Mouse (Mus musculus) MEL (cell line): ENCODE results near the gene Gm3417. TPM values are rescaled to one million over a fixed set of nuclear protein-coding genes. Genes with fewer than 3 reads are reported as not detected.

Experiments used
- DNase-seq: peaks from one replicate; pipeline ENCODE4 v3.0.0; 2011; ENCODE audit warnings: low read depth, low spot score
- H3K27ac ChIP-seq: 2 replicates; pipeline ENCODE4 v1.5.1; 2012; ENCODE audit warnings: low read depth, mild to moderate bottlenecking, control low read depth, low read length, moderate library complexity; ENCODE audit not compliant: control insufficient read depth
- H3K27me3 ChIP-seq, 2 experiments: fragments of 150-350 bp in 1 of 2; sonication (generic) in 1 of 2; 2 replicates each; pipeline ENCODE4 v1.6.1; 2012; ENCODE audit warnings: low read length in 2 of 2, mild to moderate bottlenecking in 2 of 2, improper control_type of control experiment in 1 of 2, moderate library complexity in 1 of 2; ENCODE audit not compliant: insufficient read depth in 2 of 2, control insufficient read depth in 1 of 2
- H3K36me3 ChIP-seq, 2 experiments: 2 replicates each; pipeline ENCODE4 v1.6.1; 2012 to 2014; ENCODE audit warnings: low read length in 2 of 2, improper control_type of control experiment in 1 of 2, inconsistent platforms in 1 of 2, mild to moderate bottlenecking in 1 of 2; ENCODE audit not compliant: insufficient read depth in 2 of 2, control insufficient read depth in 1 of 2
- H3K4me1 ChIP-seq, 2 experiments: fragments of 150-350 bp in 1 of 2; sonication (generic) in 1 of 2; 2 replicates each; pipeline ENCODE4 v1.6.1; 2012; ENCODE audit warnings: low read length in 2 of 2, improper control_type of control experiment in 1 of 2, mild to moderate bottlenecking in 1 of 2; ENCODE audit not compliant: insufficient read depth in 2 of 2, control insufficient read depth in 1 of 2
- H3K4me3 ChIP-seq, 2 experiments: fragments of 150-350 bp in 1 of 2; sonication (generic) in 1 of 2; 2 replicates each; pipeline ENCODE4 v1.5.1; 2012; ENCODE audit warnings: low read depth in 2 of 2, low read length in 2 of 2, mild to moderate bottlenecking in 2 of 2, moderate library complexity in 2 of 2, control low read depth in 1 of 2, improper control_type of control experiment in 1 of 2; ENCODE audit not compliant: control insufficient read depth in 1 of 2, insufficient read depth in 1 of 2
- H3K79me2 ChIP-seq: 2 replicates; pipeline ENCODE4 v1.6.1; 2012; ENCODE audit warnings: mild to moderate bottlenecking, low read length, moderate library complexity; ENCODE audit not compliant: control insufficient read depth, poor library complexity, insufficient read depth
- H3K9ac ChIP-seq: 2 replicates; pipeline ENCODE4 v1.6.1; 2012; ENCODE audit warnings: low read depth, mild to moderate bottlenecking, control low read depth, low read length, moderate library complexity; ENCODE audit not compliant: control insufficient read depth, poor library complexity, severe bottlenecking
- H3K9me3 ChIP-seq: fragments of 150-350 bp; sonication (generic); replicated peaks from 2 replicates; pipeline ENCODE4 v1.6.1; 2012; ENCODE audit warnings: mild to moderate bottlenecking, low read length, improper control_type of control experiment, moderate library complexity; ENCODE audit not compliant: insufficient read depth
- CHD1 ChIP-seq: IDR thresholded peaks from 2 replicates; pipeline ENCODE4 v1.6.1; 2012; ENCODE audit warnings: low read depth, mild to moderate bottlenecking, inconsistent platforms, low read length, improper control_type of control experiment
- ELF1 ChIP-seq: IDR thresholded peaks from 2 replicates; pipeline ENCODE4 v1.6.1; 2014; ENCODE audit warnings: low read depth, mild to moderate bottlenecking, inconsistent platforms, low read length, improper control_type of control experiment, moderate library complexity
- ETS1 ChIP-seq: IDR thresholded peaks from 2 replicates; pipeline ENCODE4 v1.6.1; 2012; ENCODE audit warnings: low read depth, mild to moderate bottlenecking, inconsistent platforms, low read length, improper control_type of control experiment, moderate library complexity
- GABPA ChIP-seq: IDR thresholded peaks from 2 replicates; pipeline ENCODE4 v1.6.1; 2012; ENCODE audit warnings: low read depth, mild to moderate bottlenecking, inconsistent platforms, low read length, improper control_type of control experiment, moderate library complexity
- HCFC1 ChIP-seq: IDR thresholded peaks from 2 replicates; pipeline ENCODE4 v1.6.1; 2012; ENCODE audit warnings: low read depth, mild to moderate bottlenecking, inconsistent platforms, low read length, improper control_type of control experiment, moderate library complexity
- KAT2A ChIP-seq: conservative IDR thresholded peaks from 2 replicates; pipeline ENCODE4 v1.6.1; 2012; ENCODE audit warnings: low read depth, low read length, improper control_type of control experiment, inconsistent platforms
- MAX ChIP-seq: IDR thresholded peaks from 2 replicates; pipeline ENCODE4 v1.6.1; 2011; ENCODE audit warnings: low read length, improper control_type of control experiment
- MXI1 ChIP-seq: IDR thresholded peaks from 2 replicates; pipeline ENCODE4 v1.6.1; 2011; ENCODE audit warnings: mild to moderate bottlenecking, low read depth, low read length, improper control_type of control experiment
- MYB ChIP-seq: IDR thresholded peaks from 2 replicates; pipeline ENCODE4 v1.6.1; 2011; ENCODE audit warnings: mild to moderate bottlenecking, low read depth, low read length, improper control_type of control experiment
- RAD21 ChIP-seq: IDR thresholded peaks from 2 replicates; pipeline ENCODE4 v1.6.1; 2011; ENCODE audit warnings: mild to moderate bottlenecking, low read depth, low read length, improper control_type of control experiment
- RCOR1 ChIP-seq: IDR thresholded peaks from 2 replicates; pipeline ENCODE4 v1.6.1; 2012; ENCODE audit warnings: low read depth, mild to moderate bottlenecking, inconsistent platforms, low read length, improper control_type of control experiment
- SIN3A ChIP-seq: IDR thresholded peaks from 2 replicates; pipeline ENCODE4 v1.6.1; 2012; ENCODE audit warnings: low read length, improper control_type of control experiment, inconsistent platforms
- SMC3 ChIP-seq: IDR thresholded peaks from 2 replicates; pipeline ENCODE4 v1.6.1; 2011; ENCODE audit warnings: low read depth, low read length, improper control_type of control experiment
- TCF12 ChIP-seq: IDR thresholded peaks from 2 replicates; pipeline ENCODE4 v1.6.1; 2014; ENCODE audit warnings: low read depth, mild to moderate bottlenecking, inconsistent platforms, low read length, improper control_type of control experiment, moderate library complexity
- UBTF ChIP-seq: IDR thresholded peaks from 2 replicates; pipeline ENCODE4 v1.6.1; 2012; ENCODE audit warnings: low read depth, mild to moderate bottlenecking, inconsistent platforms, low read length, improper control_type of control experiment, moderate library complexity, borderline replicate concordance; ENCODE audit not compliant: insufficient read depth
- USF1 ChIP-seq: IDR thresholded peaks from 2 replicates; pipeline ENCODE4 v1.6.1; 2014; ENCODE audit warnings: low read depth, mild to moderate bottlenecking, inconsistent platforms, low read length, improper control_type of control experiment, moderate library complexity
- ZKSCAN1 ChIP-seq: IDR thresholded peaks from 2 replicates; pipeline ENCODE4 v1.6.1; 2012; ENCODE audit warnings: low read depth, mild to moderate bottlenecking, inconsistent platforms, low read length, improper control_type of control experiment, moderate library complexity
- ZNF384 ChIP-seq: IDR thresholded peaks from 2 replicates; pipeline ENCODE4 v1.6.1; 2012; ENCODE audit warnings: low read depth, mild to moderate bottlenecking, inconsistent platforms, low read length, improper control_type of control experiment
- polyA plus RNA-seq, 2 experiments: library from polyadenylated mRNA; stranded (reverse) in 1 of 2; unstranded in 1 of 2; fragments of >175 nt in 1 of 2; fragments of >200 nt in 1 of 2; gene quantifications; 2 replicates each; pipeline versions ENCODE4 v1.2.1 to v1.2.4; 2012; ENCODE audit warnings: low replicate concordance in 2 of 2, low read depth in 1 of 2; ENCODE audit not compliant: insufficient read length in 2 of 2, insufficient read depth in 1 of 2, missing spikeins in 1 of 2
- total RNA-seq: library from RNA; depleted of rRNA; stranded (reverse); fragments of 300-350 nt; gene quantifications from 2 replicates; pipeline ENCODE4 v1.2.3, GENCODE M21; 2012

Gm3417 gene
- total and polyA plus RNA-seq, 3 experiments: 2.0 to 5.2 TPM; not detected in 1

DNA sequence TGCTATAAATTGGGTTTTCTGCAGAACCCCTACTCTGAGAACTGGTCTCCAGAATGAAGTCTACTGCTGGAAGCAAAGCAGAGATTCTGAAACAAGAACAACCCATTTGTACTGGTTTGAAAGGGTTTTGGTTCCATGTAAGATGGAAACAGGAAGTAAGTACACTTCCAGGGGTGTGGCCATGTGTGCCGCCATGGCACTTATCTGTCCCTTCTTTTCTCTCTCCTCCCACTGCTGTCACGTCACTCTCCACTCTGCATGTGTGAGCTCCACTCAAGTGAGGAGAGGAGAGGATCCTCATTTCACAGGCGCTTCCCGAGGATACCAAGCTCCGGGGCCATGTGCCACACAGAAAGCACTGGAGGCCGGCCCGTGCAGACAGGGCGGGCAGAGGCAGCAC lies 25.1 kb downstream of the Gm3417 start (continued):
- no peak for TF ChIP-seq KAT2A

DNA sequence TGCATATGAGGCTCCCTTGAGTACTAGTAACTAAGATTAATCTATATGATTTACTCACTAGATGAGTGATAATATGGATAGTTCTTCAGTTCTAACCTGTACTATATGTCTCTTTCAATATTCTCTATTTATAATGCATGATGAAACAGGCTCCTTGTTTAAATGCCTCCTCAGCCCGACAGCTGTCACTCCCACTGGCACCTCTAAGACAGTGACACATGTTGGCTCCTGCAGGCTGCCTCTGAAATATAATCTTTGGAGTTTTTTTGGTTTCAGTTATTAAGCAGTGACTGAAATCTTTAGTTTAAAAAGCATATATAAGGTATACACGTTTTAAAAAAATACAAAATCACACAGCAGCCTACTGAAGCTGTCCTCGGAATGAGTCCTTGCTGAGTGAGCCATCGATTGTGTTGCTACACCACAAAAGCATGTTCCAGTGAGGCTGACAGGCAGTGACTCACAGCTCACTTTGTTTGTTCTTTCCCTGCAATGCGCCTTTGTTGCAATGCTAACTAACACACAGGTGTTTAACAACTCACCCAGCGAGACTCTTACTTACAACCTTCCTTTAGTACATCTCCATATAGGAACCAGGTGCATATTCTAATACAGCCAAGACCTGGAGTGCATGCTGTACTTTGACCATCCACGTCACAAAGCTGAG lies 29.3 kb downstream of the Gm3417 start:
- H3K9me3 ChIP-seq: no peaks in the 10 kb centered on the region
- no peak overlapping the region for H3K27ac ChIP-seq
- H3K36me3 ChIP-seq: peaks cover 22 to 58% of the 10 kb centered on the region in 2 experiments
- no peak for TF ChIP-seq SMC3
- no peak for TF ChIP-seq RCOR1
- TF ChIP-seq RAD21: no peak
- no peak for TF ChIP-seq ETS1
- TF ChIP-seq KAT2A: no peak
- TF ChIP-seq SIN3A: no peak
- TF ChIP-seq, all 39 proteins: peak for 0
- DNase-seq: no peak
- H3K4me3 ChIP-seq: no peak overlapping the region
- H3K4me1 ChIP-seq: peaks cover 5 to 7% of the 10 kb centered on the region in 2 experiments; a peak in 3 of 4 replicates
- peaks cover 7% of the 10 kb centered on the region for H3K79me2 ChIP-seq
- no peaks in the 10 kb centered on the region for H3K27me3 ChIP-seq
- H3K9ac ChIP-seq: no peak overlapping the region

DNA sequence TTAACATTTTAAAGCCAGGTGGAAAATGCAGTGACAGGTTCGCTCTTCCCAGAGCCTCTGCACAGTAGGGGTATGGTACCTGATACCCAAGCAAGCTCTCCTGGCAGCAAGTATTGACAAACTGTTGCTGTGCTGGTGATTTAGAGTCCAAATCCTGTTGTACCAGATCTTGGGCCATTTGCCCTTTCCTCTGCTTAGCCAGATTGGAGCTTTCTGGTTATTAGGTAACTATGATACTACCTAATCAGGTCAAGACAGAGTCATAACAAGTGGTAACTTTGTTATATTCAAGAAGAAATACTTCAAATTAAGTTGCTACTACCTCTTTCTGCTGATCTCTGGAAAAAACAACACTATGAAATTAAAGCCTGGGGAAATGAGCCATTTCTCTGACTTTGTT lies 34.0 kb downstream of the Gm3417 start:
- peaks cover 12 to 24% of the 10 kb centered on the region in 2 experiments for H3K36me3 ChIP-seq
- H3K27me3 ChIP-seq: no peaks in the 10 kb centered on the region
- no peak overlapping the region for H3K4me3 ChIP-seq

DNA sequence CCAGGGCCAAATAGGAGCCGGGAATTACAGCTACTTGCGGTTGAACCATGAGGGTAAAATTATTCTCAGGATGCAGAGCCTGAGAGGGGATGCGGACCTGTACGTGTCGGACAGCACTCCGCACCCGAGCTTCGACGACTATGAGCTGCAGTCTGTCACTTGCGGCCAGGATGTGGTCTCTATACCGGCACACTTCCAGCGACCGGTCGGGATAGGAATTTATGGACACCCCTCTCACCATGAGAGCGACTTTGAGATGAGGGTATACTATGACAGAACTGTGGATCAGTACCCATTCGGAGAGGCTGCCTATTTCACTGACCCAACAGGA lies 34.9 kb downstream of the Gm3417 start:
- no peak overlapping the region for H3K27ac ChIP-seq
- H3K9ac ChIP-seq: peak overlapping the region; percentile 64
- peaks cover 12 to 21% of the 10 kb centered on the region in 2 experiments for H3K36me3 ChIP-seq

More for the DNA sequence above, 34.0 kb downstream of the Gm3417 start:
- H3K9me3 ChIP-seq: no peaks in the 10 kb centered on the region
- no peak overlapping the region for H3K9ac ChIP-seq
- TF ChIP-seq HCFC1 (no peak), KAT2A (no peak), CHD1 (no peak), UBTF (no peak), MAX (no peak), TCF12 (no peak), GABPA (no peak), ELF1 (no peak)
- H3K27ac ChIP-seq: no peak overlapping the region
- peaks cover 0 to 5% of the 10 kb centered on the region in 2 experiments; a peak in 1 of 4 replicates for H3K4me1 ChIP-seq
- H3K79me2 ChIP-seq: peaks cover 9% of the 10 kb centered on the region
- no peak for DNase-seq

More for the DNA sequence above, 34.9 kb downstream of the Gm3417 start:
- H3K79me2 ChIP-seq: peaks cover 9% of the 10 kb centered on the region
- H3K27me3 ChIP-seq: no peaks in the 10 kb centered on the region
- no peak for DNase-seq
- H3K4me1 ChIP-seq: peaks cover 0 to 5% of the 10 kb centered on the region in 2 experiments; a peak in 1 of 4 replicates
- no peak for TF ChIP-seq ZKSCAN1
- no peak for TF ChIP-seq MYB
- TF ChIP-seq ZNF384: no peak
- no peak for TF ChIP-seq MXI1
- TF ChIP-seq USF1: no peak
- peak overlapping the region; percentile 59 to 71 for H3K4me3 ChIP-seq
- H3K9me3 ChIP-seq: no peaks in the 10 kb centered on the region
